Mouse (Mus musculus) heart, embryonic 13.5 days (tissue): ENCODE measurements around the gene Spo11. TPM values are rescaled to one million over a fixed set of nuclear protein-coding genes. Genes with fewer than 3 reads are reported as not detected.

ENCODE experiments used
- ATAC-seq: fragments of 200-750 bp; cut with Nextera tagmentation; 2 replicates; pipeline ENCODE4 v1.8.0; 2017; ENCODE audit warnings: moderate TSS enrichment; ENCODE audit not compliant: insufficient number of reproducible peaks, low FRiP score, low TSS enrichment; ENCODE audit errors: extremely low read depth
- H3K27ac ChIP-seq: fragments of 300-500 bp; sonication (generic); replicated peaks from 2 replicates; pipeline ENCODE4 v1.5.1; 2015; ENCODE audit warnings: moderate library complexity, mild to moderate bottlenecking, inconsistent platforms
- H3K27me3 ChIP-seq: fragments of 300-500 bp; sonication (generic); replicated peaks from 2 replicates; pipeline ENCODE4 v1.6.1; 2015; ENCODE audit warnings: mild to moderate bottlenecking, inconsistent platforms
- H3K36me3 ChIP-seq: fragments of 300-500 bp; sonication (generic); 2 replicates; pipeline ENCODE4 v1.6.1; 2015; ENCODE audit warnings: mild to moderate bottlenecking, inconsistent platforms
- H3K4me1 ChIP-seq: fragments of 300-500 bp; sonication (generic); 2 replicates; pipeline ENCODE4 v1.6.1; 2015; ENCODE audit warnings: inconsistent platforms
- H3K4me2 ChIP-seq: fragments of 300-500 bp; sonication (generic); 2 replicates; pipeline ENCODE4 v1.6.1; 2015; ENCODE audit warnings: inconsistent platforms, mild to moderate bottlenecking, moderate library complexity
- H3K4me3 ChIP-seq: fragments of 300-500 bp; sonication (generic); 2 replicates; pipeline ENCODE4 v1.5.1; 2015; ENCODE audit warnings: moderate library complexity, mild to moderate bottlenecking, inconsistent platforms
- H3K9ac ChIP-seq: fragments of 300-500 bp; sonication (generic); 2 replicates; pipeline ENCODE4 v1.6.1; 2015; ENCODE audit warnings: inconsistent platforms, mild to moderate bottlenecking, moderate library complexity
- H3K9me3 ChIP-seq: fragments of 300-500 bp; sonication (generic); 2 replicates; pipeline ENCODE4 v1.6.1; 2016; ENCODE audit warnings: inconsistent platforms
- WGBS: fragments of 180-500 bp; shearing (Covaris S2); methylation state at CpG from one replicate; pipeline ENCODE4 v1.1.7; 2015; ENCODE audit warnings: mixed read lengths; 5-methylcytosine and 5-hydroxymethylcytosine counted together
- polyA plus RNA-seq: library from polyadenylated mRNA; unstranded; fragments of >200 nt; fragmentation: Nextera tagmentation; extraction: Ambion mirVana; gene quantifications from 2 replicates; pipeline ENCODE4 v1.2.1, GENCODE M21; 2015

Spo11 gene
- polyA plus RNA-seq, 1 experiment from 2014 or later, result 0.11 TPM

- H3K4me2 ChIP-seq, result no peak overlapping the region
- H3K4me1 ChIP-seq, result peaks cover 19% of the 10 kb centered on the region
- H3K4me3 ChIP-seq, result no peak overlapping the region
- 85% methylated on average over 3 of the region's 3 CpGs for WGBS
- no peaks in the 10 kb centered on the region for H3K36me3 ChIP-seq
- no peak for ATAC-seq
- H3K27me3 ChIP-seq, result 0 out of 2 replicates have a peak, but pooled peaks cover 4% of the 10 kb centered on the region
- no peak overlapping the region for H3K9ac ChIP-seq
- no peak overlapping the region for H3K27ac ChIP-seq
- H3K9me3 ChIP-seq, result peaks cover 16% of the 10 kb centered on the region; the same call in 1 of the 2 replicates
Observed at GRCm38 (mm10) chr2:172960350-172960749, 17.1 kb upstream of the Spo11 start.

- no peak overlapping the region for H3K27ac ChIP-seq
- H3K4me3 ChIP-seq, result no peak overlapping the region
- 67% methylated on average over 6 of the region's 6 CpGs for WGBS
- ATAC-seq, result no peak
- peaks cover 22% of the 10 kb centered on the region for H3K4me1 ChIP-seq
- H3K4me2 ChIP-seq, result no peak overlapping the region
- peaks cover 14% of the 10 kb centered on the region; the same call in 1 of the 2 replicates for H3K9me3 ChIP-seq
- 0 out of 2 replicates have a peak, but pooled peaks cover 4% of the 10 kb centered on the region for H3K27me3 ChIP-seq
- no peak overlapping the region for H3K9ac ChIP-seq
- no peaks in the 10 kb centered on the region for H3K36me3 ChIP-seq
Observed at GRCm38 (mm10) chr2:172961211-172961610, 16.3 kb upstream of the Spo11 start.

- WGBS, result 37% methylated on average over 11 of the region's 11 CpGs
- no peak for ATAC-seq
Observed at GRCm38 (mm10) chr2:172965249-172965648, 12.3 kb upstream of the Spo11 start.

GRCm38 (mm10) chr2:172966480-172966879 is 11.0 kb upstream of the Spo11 start:
- Histone ChIP-seq H3K9ac (no peak overlapping the region), H3K9me3 (no peaks in the 10 kb centered on the region), H3K27ac (no peak overlapping the region), H3K27me3 (0 out of 2 replicates have a peak, but pooled peaks cover 4% of the 10 kb centered on the region), H3K4me2 (no peak overlapping the region), H3K36me3 (no peaks in the 10 kb centered on the region), H3K4me3 (no peak overlapping the region), H3K4me1 (peaks cover 10% of the 10 kb centered on the region)
- no peak for ATAC-seq
- 74% methylated on average over 5 of the region's 5 CpGs for WGBS

More at GRCm38 (mm10) chr2:172965249-172965648, 12.3 kb upstream of the Spo11 start:
- Histone ChIP-seq H3K27ac (no peak overlapping the region), H3K4me1 (peaks cover 10% of the 10 kb centered on the region), H3K9me3 (0 out of 2 replicates have a peak, but pooled peaks cover 3% of the 10 kb centered on the region), H3K4me2 (no peak overlapping the region), H3K27me3 (0 out of 2 replicates have a peak, but pooled peaks cover 4% of the 10 kb centered on the region), H3K36me3 (no peaks in the 10 kb centered on the region), H3K4me3 (no peak overlapping the region), H3K9ac (peak overlapping the region; percentile 47; the same call in 1 of the 2 replicates)

- no peaks in the 10 kb centered on the region for H3K36me3 ChIP-seq
- WGBS, result 81% methylated on average over 2 of the region's 2 CpGs
- H3K9me3 ChIP-seq, result no peaks in the 10 kb centered on the region
- no peak for ATAC-seq
- no peaks in the 10 kb centered on the region for H3K27me3 ChIP-seq
- H3K4me2 ChIP-seq, result no peak overlapping the region
- no peak overlapping the region for H3K4me3 ChIP-seq
- no peak overlapping the region for H3K27ac ChIP-seq
- H3K9ac ChIP-seq, result no peak overlapping the region
- H3K4me1 ChIP-seq, result peaks cover 21% of the 10 kb centered on the region
Observed at GRCm38 (mm10) chr2:172971865-172972264, 5.6 kb upstream of the Spo11 start.

GRCm38 (mm10) chr2:172973806-172974565 is 3.5 kb upstream of the Spo11 start:
- peaks cover 34% of the 10 kb centered on the region for H3K4me1 ChIP-seq
- WGBS, result 23% methylated on average over 7 of the region's 7 CpGs
- ATAC-seq, result no peak
- H3K4me3 ChIP-seq, result no peak overlapping the region
- H3K4me2 ChIP-seq, result no peak overlapping the region
- H3K27me3 ChIP-seq, result no peaks in the 10 kb centered on the region
- no peak overlapping the region for H3K9ac ChIP-seq
- H3K36me3 ChIP-seq, result no peaks in the 10 kb centered on the region
- no peaks in the 10 kb centered on the region for H3K9me3 ChIP-seq
- H3K27ac ChIP-seq, result no peak overlapping the region

GRCm38 (mm10) chr2:172974701-172975100 is 2.8 kb upstream of the Spo11 start:
- H3K27me3 ChIP-seq, result no peaks in the 10 kb centered on the region
- H3K36me3 ChIP-seq, result no peaks in the 10 kb centered on the region
- no peaks in the 10 kb centered on the region for H3K9me3 ChIP-seq
- H3K4me3 ChIP-seq, result no peak overlapping the region
- H3K4me1 ChIP-seq, result peaks cover 34% of the 10 kb centered on the region
- H3K4me2 ChIP-seq, result no peak overlapping the region
- no peak overlapping the region for H3K27ac ChIP-seq
- ATAC-seq, result no peak
- WGBS, result 45% methylated on average over 7 of the region's 7 CpGs
- H3K9ac ChIP-seq, result no peak overlapping the region

GRCm38 (mm10) chr2:172975159-172975558 is 2.3 kb upstream of the Spo11 start:
- no peaks in the 10 kb centered on the region for H3K27me3 ChIP-seq
- peaks cover 34% of the 10 kb centered on the region for H3K4me1 ChIP-seq
- H3K9me3 ChIP-seq, result no peaks in the 10 kb centered on the region
- H3K27ac ChIP-seq, result no peak overlapping the region
- ATAC-seq, result no peak
- no peak overlapping the region for H3K9ac ChIP-seq
- no peak overlapping the region for H3K4me3 ChIP-seq
- no peaks in the 10 kb centered on the region for H3K36me3 ChIP-seq
- no peak overlapping the region for H3K4me2 ChIP-seq
- WGBS, result 63% methylated on average over 6 of the region's 6 CpGs

GRCm38 (mm10) chr2:172976661-172977238 is 750 bp upstream of the Spo11 start:
- H3K27ac ChIP-seq, result no peak overlapping the region

GRCm38 (mm10) chr2:172978131-172978633 is 682 bp downstream of the Spo11 start:
- no peaks in the 10 kb centered on the region for H3K27me3 ChIP-seq
- 0 out of 2 replicates have a peak overlapping the region, but pooled peaks have one; percentile 53 for H3K9ac ChIP-seq
- no peak overlapping the region for H3K27ac ChIP-seq
- H3K4me2 ChIP-seq, result no peak overlapping the region
- peaks cover 40% of the 10 kb centered on the region for H3K4me1 ChIP-seq
- 55% methylated on average over 4 of the region's 4 CpGs for WGBS
- no peak overlapping the region for H3K4me3 ChIP-seq
- no peaks in the 10 kb centered on the region for H3K36me3 ChIP-seq
- 0 out of 2 replicates have a peak, but pooled peaks have one; percentile 16 for ATAC-seq
- H3K9me3 ChIP-seq, result no peaks in the 10 kb centered on the region

More at GRCm38 (mm10) chr2:172976661-172977238, 750 bp upstream of the Spo11 start:
- ATAC-seq, result no peak
- Histone ChIP-seq H3K4me2 (peak overlapping the region; percentile 54), H3K4me1 (peaks cover 34% of the 10 kb centered on the region), H3K9me3 (no peaks in the 10 kb centered on the region), H3K27me3 (no peaks in the 10 kb centered on the region), H3K36me3 (no peaks in the 10 kb centered on the region), H3K9ac (no peak overlapping the region), H3K4me3 (peak overlapping the region; percentile 11; the same call in 1 of the 2 replicates)
- 34% methylated on average over 7 of the region's 7 CpGs for WGBS

GRCm38 (mm10) chr2:172979666-172980345 is 2.3 kb downstream of the Spo11 start:
- Histone ChIP-seq H3K4me2 (no peak overlapping the region), H3K27ac (no peak overlapping the region), H3K9ac (no peak overlapping the region), H3K27me3 (no peaks in the 10 kb centered on the region), H3K36me3 (no peaks in the 10 kb centered on the region), H3K9me3 (no peaks in the 10 kb centered on the region), H3K4me1 (peaks cover 33% of the 10 kb centered on the region), H3K4me3 (no peak overlapping the region)
- no peak for ATAC-seq
- WGBS, result 88% methylated on average over 42 of the region's 43 CpGs
